Mouse (Mus musculus): Measurements from ENCODE around the gene Nudt15. TPM values are rescaled to one million over a fixed set of nuclear protein-coding genes. Genes with fewer than 3 reads are reported as not detected.
"Not testable (repeated sequence)": the region's sequence is repeated elsewhere in the genome, so short reads cannot be mapped to it uniquely, and the experiment has no call there.

The Nudt15 gene
- polyA plus RNA-seq, 1 experiment from 2014 or later, result 5.7 TPM

DNA sequence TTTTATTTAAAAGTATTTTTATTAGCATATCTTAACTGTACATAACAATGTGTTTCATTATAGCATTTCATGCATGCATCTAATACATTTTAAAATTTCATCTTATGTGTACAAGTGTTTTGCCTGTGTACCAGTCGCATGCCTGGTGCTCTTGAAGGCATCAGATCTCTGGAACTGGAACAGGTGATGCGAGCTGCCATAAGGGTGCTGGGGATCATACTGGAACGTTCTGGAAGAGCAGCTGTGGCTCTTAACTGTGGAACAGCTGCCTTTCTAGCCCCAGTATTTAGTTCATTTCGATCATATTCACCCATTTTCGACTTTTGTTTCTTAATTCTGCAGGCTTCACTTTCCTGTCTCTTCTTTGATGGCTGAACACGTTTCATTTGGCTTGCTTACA is 3.1 kb upstream of the Nudt15 start:
- peaks cover 10% of the 10 kb centered on the region for H3K4me1 ChIP-seq (ENCODE audit: control insufficient read depth, insufficient read depth, low read length)
- no peak for ATAC-seq
- H3K4me2 ChIP-seq (ENCODE audit: low read depth, low read length), result no peak overlapping the region
- no peaks in the 10 kb centered on the region for H3K36me3 ChIP-seq (ENCODE audit: control insufficient read depth, insufficient read depth, low read length)
- H3K9me3 ChIP-seq (ENCODE audit: control insufficient read depth, low read length), result no peaks in the 10 kb centered on the region
- H3K9ac ChIP-seq (ENCODE audit: low read depth, low read length), result no peak overlapping the region
- H3K27me3 ChIP-seq (replicated peaks; ENCODE audit: control insufficient read depth, insufficient read depth, low read length), result no peaks in the 10 kb centered on the region
- WGBS, result 86% methylated on average over 6 of the region's 6 CpGs
- no peak overlapping the region for H3K4me3 ChIP-seq (ENCODE audit: low read length)
- no peak overlapping the region for H3K27ac ChIP-seq (ENCODE audit: low read length)

DNA sequence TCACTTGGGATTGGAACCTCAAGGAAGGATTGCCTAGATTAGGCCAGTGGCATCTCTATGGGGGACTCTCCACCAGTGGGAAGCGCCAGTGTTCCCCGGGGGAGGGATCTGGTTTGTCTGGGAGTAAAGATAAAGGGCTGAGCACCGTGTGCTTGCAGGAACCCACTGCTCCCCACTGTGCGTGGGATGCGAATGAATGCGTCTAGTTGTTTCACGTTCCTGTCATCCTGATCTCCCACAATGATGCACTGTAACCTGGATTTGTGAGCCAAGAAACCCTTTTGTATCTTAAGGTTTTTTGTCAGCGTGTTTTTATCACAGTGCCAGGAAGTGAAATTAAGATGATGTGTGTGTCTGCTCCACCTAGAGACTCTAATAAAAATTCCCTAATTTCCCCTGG is 2.7 kb upstream of the Nudt15 start:
- 57% methylated on average over 8 of the region's 8 CpGs for WGBS
- Histone ChIP-seq H3K4me2 (ENCODE audit: low read depth, low read length) (no peak overlapping the region), H3K4me3 (ENCODE audit: low read length) (no peak overlapping the region), H3K27ac (ENCODE audit: low read length) (no peak overlapping the region), H3K36me3 (ENCODE audit: control insufficient read depth, insufficient read depth, low read length) (no peaks in the 10 kb centered on the region), H3K27me3 (replicated peaks; ENCODE audit: control insufficient read depth, insufficient read depth, low read length) (no peaks in the 10 kb centered on the region), H3K4me1 (ENCODE audit: control insufficient read depth, insufficient read depth, low read length) (peaks cover 10% of the 10 kb centered on the region), H3K9me3 (ENCODE audit: control insufficient read depth, low read length) (no peaks in the 10 kb centered on the region), H3K9ac (ENCODE audit: low read depth, low read length) (no peak overlapping the region)
- ATAC-seq, result no peak

DNA sequence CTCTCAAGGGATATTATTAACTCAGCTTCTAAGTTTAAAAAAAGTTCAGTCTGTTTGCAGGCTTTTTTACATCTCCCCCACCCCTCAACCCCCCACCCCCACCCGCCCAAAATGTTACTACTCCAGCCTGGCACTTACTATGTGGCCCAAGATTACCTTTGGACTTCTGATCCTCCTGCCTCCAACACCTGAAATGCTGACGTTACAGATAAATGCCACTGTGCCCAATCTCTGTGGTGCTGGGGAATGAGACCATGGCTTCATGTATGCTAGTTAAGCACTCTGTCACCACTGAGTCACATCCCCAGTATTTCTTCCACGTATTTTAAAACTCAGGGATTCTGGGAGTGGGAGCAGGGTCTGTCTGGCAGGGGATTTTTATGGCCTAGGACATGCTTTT is 2.2 kb upstream of the Nudt15 start:
- Histone ChIP-seq H3K9ac (ENCODE audit: low read depth, low read length) (no peak overlapping the region), H3K27ac (ENCODE audit: low read length) (no peak overlapping the region), H3K4me3 (ENCODE audit: low read length) (no peak overlapping the region), H3K9me3 (ENCODE audit: control insufficient read depth, low read length) (no peaks in the 10 kb centered on the region), H3K27me3 (replicated peaks; ENCODE audit: control insufficient read depth, insufficient read depth, low read length) (no peaks in the 10 kb centered on the region), H3K4me1 (ENCODE audit: control insufficient read depth, insufficient read depth, low read length) (peaks cover 10% of the 10 kb centered on the region), H3K36me3 (ENCODE audit: control insufficient read depth, insufficient read depth, low read length) (no peaks in the 10 kb centered on the region), H3K4me2 (ENCODE audit: low read depth, low read length) (no peak overlapping the region)
- ATAC-seq, result no peak
- WGBS, result 50% methylated on average over 3 of the region's 3 CpGs

DNA sequence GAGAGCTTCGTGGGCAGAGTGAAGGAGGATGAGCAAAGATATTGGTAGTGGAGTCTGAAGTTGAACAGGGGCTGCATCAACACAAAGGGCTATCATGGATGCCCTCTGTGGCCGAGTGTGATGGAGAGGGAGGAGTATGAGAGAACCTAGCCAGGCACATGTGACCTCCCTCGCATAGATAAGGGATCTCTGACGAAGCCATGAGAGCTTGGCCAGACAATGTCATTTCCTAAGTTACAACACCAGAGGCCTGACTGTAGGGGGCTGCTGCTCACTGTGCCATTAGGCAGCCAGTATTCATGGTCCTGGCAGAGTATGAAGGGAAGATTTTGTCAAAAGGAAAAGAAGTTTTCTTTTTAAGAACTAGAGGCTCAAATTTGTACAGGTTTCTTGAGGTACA is 1.0 kb downstream of the Nudt15 start:
- H3K36me3 ChIP-seq (ENCODE audit: control insufficient read depth, insufficient read depth, low read length), result no peaks in the 10 kb centered on the region
- no peak overlapping the region for H3K4me3 ChIP-seq (ENCODE audit: low read length)
- no peaks in the 10 kb centered on the region for H3K27me3 ChIP-seq (replicated peaks; ENCODE audit: control insufficient read depth, insufficient read depth, low read length)
- H3K4me1 ChIP-seq (ENCODE audit: control insufficient read depth, insufficient read depth, low read length), result 0 out of 2 replicates have a peak, but pooled peaks cover under 1% of the 10 kb centered on the region
- H3K4me2 ChIP-seq (ENCODE audit: low read depth, low read length), result no peak overlapping the region
- H3K9ac ChIP-seq (ENCODE audit: low read depth, low read length), result no peak overlapping the region
- no peaks in the 10 kb centered on the region for H3K9me3 ChIP-seq (ENCODE audit: control insufficient read depth, low read length)
- ATAC-seq, result no peak
- WGBS, result 54% methylated on average over 4 of the region's 4 CpGs
- H3K27ac ChIP-seq (ENCODE audit: low read length), result no peak overlapping the region

DNA sequence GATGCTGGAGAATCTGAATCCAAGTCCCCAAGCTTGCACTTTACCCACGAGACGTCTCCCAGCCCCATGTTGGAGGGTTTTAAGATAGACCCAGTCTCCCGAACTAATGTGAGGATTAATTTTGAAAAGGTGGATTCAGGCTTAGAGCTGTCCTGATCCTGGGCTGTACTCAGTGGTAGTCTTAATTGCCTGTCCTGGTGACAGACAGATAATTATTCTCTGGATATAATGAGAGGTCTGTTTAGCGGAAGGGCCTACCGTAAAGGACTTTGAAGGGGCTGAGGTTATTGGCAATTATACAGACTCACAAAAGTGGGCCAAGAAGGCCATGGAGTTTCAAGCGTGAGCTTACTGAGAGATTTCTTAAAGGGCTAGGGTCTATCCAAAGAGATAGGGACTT is 4.3 kb downstream of the Nudt15 start:
- H3K36me3 ChIP-seq (ENCODE audit: control insufficient read depth, insufficient read depth, low read length), result no peaks in the 10 kb centered on the region
- no peak overlapping the region for H3K4me3 ChIP-seq (ENCODE audit: low read length)
- no peak overlapping the region for H3K4me2 ChIP-seq (ENCODE audit: low read depth, low read length)
- no peak for ATAC-seq
- no peak overlapping the region for H3K9ac ChIP-seq (ENCODE audit: low read depth, low read length)
- H3K27ac ChIP-seq (ENCODE audit: low read length), result no peak overlapping the region
- no peaks in the 10 kb centered on the region for H3K4me1 ChIP-seq (ENCODE audit: control insufficient read depth, insufficient read depth, low read length)
- no peaks in the 10 kb centered on the region for H3K27me3 ChIP-seq (replicated peaks; ENCODE audit: control insufficient read depth, insufficient read depth, low read length)
- no peaks in the 10 kb centered on the region for H3K9me3 ChIP-seq (ENCODE audit: control insufficient read depth, low read length)
- whole genome bisulfite sequencing, result 77% methylated on average over 6 of the region's 6 CpGs

DNA sequence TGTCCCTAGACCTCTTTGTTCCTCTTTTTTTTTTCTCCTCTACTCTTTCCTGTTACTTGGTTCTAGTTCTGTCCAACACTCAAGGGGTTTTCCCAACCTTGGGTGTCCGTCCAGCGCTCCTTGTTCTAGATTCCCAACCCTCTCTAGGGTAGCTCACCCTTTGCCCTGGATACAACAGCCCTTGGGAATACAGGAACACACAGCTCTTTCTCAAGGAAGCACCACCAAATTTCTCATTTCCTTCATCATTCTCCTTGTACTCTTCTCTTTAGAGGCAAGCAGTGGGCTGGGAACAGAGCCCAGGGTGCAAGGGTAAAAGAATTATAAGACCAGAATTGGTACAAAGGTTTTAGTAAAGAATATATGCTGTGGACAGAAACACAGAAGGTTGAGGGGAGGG is 12.4 kb downstream of the Nudt15 start:
- Histone ChIP-seq H3K27ac (ENCODE audit: low read length) (no peak overlapping the region), H3K4me3 (ENCODE audit: low read length) (no peak overlapping the region), H3K27me3 (replicated peaks; ENCODE audit: control insufficient read depth, insufficient read depth, low read length) (no peaks in the 10 kb centered on the region), H3K4me2 (ENCODE audit: low read depth, low read length) (no peak overlapping the region), H3K9ac (ENCODE audit: low read depth, low read length) (no peak overlapping the region), H3K4me1 (ENCODE audit: control insufficient read depth, insufficient read depth, low read length) (no peaks in the 10 kb centered on the region), H3K9me3 (ENCODE audit: control insufficient read depth, low read length) (no peaks in the 10 kb centered on the region), H3K36me3 (ENCODE audit: control insufficient read depth, insufficient read depth, low read length) (no peaks in the 10 kb centered on the region)
- WGBS, result 91% methylated on average over 2 of the region's 2 CpGs
- no peak for ATAC-seq

DNA sequence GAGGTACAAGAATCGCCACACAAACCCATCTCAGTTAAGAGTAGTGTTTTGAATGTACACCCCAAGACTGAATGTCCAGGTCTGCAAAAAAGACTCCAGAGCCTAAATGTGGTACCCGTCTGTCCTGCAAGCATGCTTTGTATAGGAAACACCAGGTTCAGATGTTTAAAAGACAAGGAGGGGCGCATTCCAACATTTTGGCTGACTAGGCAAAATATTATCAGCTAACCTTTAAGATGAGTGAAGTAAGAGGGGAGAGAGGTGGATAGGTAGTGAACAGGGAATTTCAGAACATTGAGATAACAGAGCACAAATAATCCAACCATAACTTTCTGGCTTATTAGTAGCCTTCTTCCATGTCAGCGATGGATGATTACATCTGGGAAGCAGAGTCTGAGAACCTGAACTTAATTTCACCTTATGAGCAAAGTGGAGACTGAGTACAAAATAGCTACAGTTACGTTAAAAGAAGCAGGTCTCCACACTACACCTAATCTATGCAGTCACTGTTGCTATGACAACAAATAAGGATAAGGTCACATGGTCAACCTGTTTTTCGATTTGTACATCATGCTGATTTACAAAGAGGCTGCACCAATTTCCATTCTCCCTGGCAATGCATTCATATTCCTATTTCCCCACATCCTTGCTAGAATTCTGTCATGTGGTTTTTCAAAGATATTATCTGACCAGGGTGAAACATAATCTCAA is 14.1 kb downstream of the Nudt15 start:
- Histone ChIP-seq H3K27ac (ENCODE audit: low read length) (no peak overlapping the region), H3K36me3 (ENCODE audit: control insufficient read depth, insufficient read depth, low read length) (no peaks in the 10 kb centered on the region), H3K4me2 (ENCODE audit: low read depth, low read length) (no peak overlapping the region), H3K9ac (ENCODE audit: low read depth, low read length) (no peak overlapping the region), H3K27me3 (replicated peaks; ENCODE audit: control insufficient read depth, insufficient read depth, low read length) (no peaks in the 10 kb centered on the region), H3K4me1 (ENCODE audit: control insufficient read depth, insufficient read depth, low read length) (no peaks in the 10 kb centered on the region), H3K4me3 (ENCODE audit: low read length) (no peak overlapping the region), H3K9me3 (ENCODE audit: control insufficient read depth, low read length) (no peaks in the 10 kb centered on the region)
- ATAC-seq, result no peak
- WGBS, result 66% methylated on average over 6 of the region's 6 CpGs

DNA sequence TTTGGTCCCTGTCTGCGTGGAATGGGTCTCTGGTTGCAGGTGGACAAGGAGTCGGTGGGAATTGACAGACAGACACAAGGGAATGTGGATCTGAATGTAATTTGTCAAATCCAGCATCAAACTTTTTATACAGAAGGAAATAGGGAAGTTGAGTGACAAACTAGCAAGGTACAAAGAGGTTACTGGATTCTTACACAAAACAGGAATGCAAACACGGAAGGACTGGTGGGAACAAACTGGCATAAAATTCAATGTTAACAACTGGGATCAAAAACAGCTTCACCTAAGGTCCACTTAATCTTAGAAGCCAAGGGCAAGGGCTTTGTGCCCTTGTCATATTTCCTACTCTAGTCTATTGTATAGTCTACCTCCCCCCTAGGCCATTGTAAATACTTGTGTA is 19.4 kb downstream of the Nudt15 start:
- not testable (repeated sequence) for H3K27me3 ChIP-seq (replicated peaks; ENCODE audit: control insufficient read depth, insufficient read depth, low read length); H3K4me1 ChIP-seq (ENCODE audit: control insufficient read depth, insufficient read depth, low read length); ATAC-seq; H3K36me3 ChIP-seq (ENCODE audit: control insufficient read depth, insufficient read depth, low read length); H3K9ac ChIP-seq (ENCODE audit: low read depth, low read length); H3K27ac ChIP-seq (ENCODE audit: low read length); H3K4me2 ChIP-seq (ENCODE audit: low read depth, low read length); H3K4me3 ChIP-seq (ENCODE audit: low read length); H3K9me3 ChIP-seq (ENCODE audit: control insufficient read depth, low read length)
- 82% methylated on average over 3 of the region's 3 CpGs for WGBS

DNA sequence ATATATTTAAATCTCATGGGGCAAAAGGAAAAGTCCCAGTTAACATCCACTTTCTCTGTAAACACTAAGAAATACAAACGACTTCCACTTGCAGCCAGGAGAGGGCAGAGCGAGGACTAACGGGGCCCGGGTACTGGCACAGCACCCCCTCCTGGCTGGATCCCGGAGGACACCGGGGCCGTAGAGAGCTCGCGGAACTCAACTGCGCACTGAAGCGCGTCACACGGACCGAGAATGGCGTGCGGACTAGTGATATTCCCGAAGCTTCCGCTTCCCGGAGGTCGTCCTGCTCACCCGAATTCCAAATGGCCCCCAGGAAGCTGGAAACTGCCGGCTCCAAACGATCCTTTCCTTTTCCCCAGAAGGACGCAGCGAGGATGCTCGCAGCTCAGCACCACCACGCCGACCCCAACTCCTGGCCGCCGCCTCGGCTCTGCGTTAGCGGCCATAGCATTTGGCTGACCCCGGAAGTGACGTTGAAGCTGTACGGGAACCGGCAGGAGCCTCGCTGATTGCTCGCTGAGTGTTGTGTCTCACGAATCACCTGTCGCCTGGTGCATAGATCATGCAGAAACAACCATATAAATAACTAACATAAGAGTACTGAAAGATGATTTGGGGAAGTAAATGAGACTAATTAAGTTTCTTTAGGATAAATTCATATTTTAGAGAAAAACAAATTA is 23.1 kb downstream of the Nudt15 start, which contains the start of gene Sucla2:
Gene Sucla2 (plus strand): TSS at position 554 of the 683 bp plus-strand sequence.
- Histone ChIP-seq H3K36me3 (ENCODE audit: control insufficient read depth, insufficient read depth, low read length) (no peaks in the 10 kb centered on the region), H3K4me2 (ENCODE audit: low read depth, low read length) (peak within 1 kb of the TSS; percentile 56), H3K27ac (ENCODE audit: low read length) (peak within 1 kb of the TSS; percentile 77), H3K9me3 (ENCODE audit: control insufficient read depth, low read length) (no peaks in the 10 kb centered on the region), H3K9ac (ENCODE audit: low read depth, low read length) (peak within 1 kb of the TSS; percentile 74), H3K4me1 (ENCODE audit: control insufficient read depth, insufficient read depth, low read length) (no peaks in the 10 kb centered on the region), H3K4me3 (ENCODE audit: low read length) (peak within 1 kb of the TSS; percentile 57), H3K27me3 (replicated peaks; ENCODE audit: control insufficient read depth, insufficient read depth, low read length) (no peaks in the 10 kb centered on the region)
- ATAC-seq, result peak; percentile 100
- WGBS, result 0% methylated on average over 37 of the region's 41 CpGs
